Mouse (Mus musculus): Measurements from ENCODE around the gene Slc16a9.

Gene Slc16a9

GRCm38 (mm10) chr10:70250354-70250753 lies 5.5 kb downstream of the Slc16a9 start:
- no peak for DNase-seq (ENCODE audit: low spot score)

GRCm38 (mm10) chr10:70250766-70251165 lies 5.9 kb downstream of the Slc16a9 start:
- no peak for DNase-seq (ENCODE audit: low spot score)

- no peak for DNase-seq (ENCODE audit: low spot score)
These were observed 9.8 kb downstream of the Slc16a9 start for GRCm38 (mm10) chr10:70254666-70255065.

GRCm38 (mm10) chr10:70255601-70256210 lies 10.8 kb downstream of the Slc16a9 start:
- DNase-seq (ENCODE audit: low spot score), result no peak

GRCm38 (mm10) chr10:70257029-70257428 lies 12.1 kb downstream of the Slc16a9 start:
- no peak for DNase-seq (ENCODE audit: low spot score)

- DNase-seq (ENCODE audit: low spot score), result no peak
These were observed 16.0 kb downstream of the Slc16a9 start for GRCm38 (mm10) chr10:70260904-70261303.

- DNase-seq (ENCODE audit: low spot score), result no peak
These were observed 17.2 kb downstream of the Slc16a9 start for GRCm38 (mm10) chr10:70262051-70262450.

GRCm38 (mm10) chr10:70263681-70264189 lies 18.8 kb downstream of the Slc16a9 start:
- no peak for DNase-seq (ENCODE audit: low spot score)

- no peak for DNase-seq (ENCODE audit: low spot score)
These were observed 19.6 kb downstream of the Slc16a9 start for GRCm38 (mm10) chr10:70264337-70265036.

- no peak for DNase-seq (ENCODE audit: low spot score)
These were observed 21.6 kb downstream of the Slc16a9 start for GRCm38 (mm10) chr10:70266501-70266900.

- DNase-seq (ENCODE audit: low spot score), result no peak
These were observed 23.9 kb downstream of the Slc16a9 start for GRCm38 (mm10) chr10:70268581-70269446.

GRCm38 (mm10) chr10:70269447-70269787 lies 24.5 kb downstream of the Slc16a9 start:
- no peak for DNase-seq (ENCODE audit: low spot score)

GRCm38 (mm10) chr10:70276678-70277077 lies 31.8 kb downstream of the Slc16a9 start:
- DNase-seq (ENCODE audit: low spot score), result no peak

GRCm38 (mm10) chr10:70279349-70279748 lies 34.4 kb downstream of the Slc16a9 start:
- no peak for DNase-seq (ENCODE audit: low spot score)

- DNase-seq (ENCODE audit: low spot score), result no peak
These were observed 42.9 kb downstream of the Slc16a9 start for GRCm38 (mm10) chr10:70287825-70288235.

- no peak for DNase-seq (ENCODE audit: low spot score)
These were observed 43.8 kb downstream of the Slc16a9 start for GRCm38 (mm10) chr10:70288406-70289327.

GRCm38 (mm10) chr10:70292014-70292413 lies 47.1 kb downstream of the Slc16a9 start:
- no peak for DNase-seq (ENCODE audit: low spot score)

- no peak for DNase-seq (ENCODE audit: low spot score)
These were observed 49.2 kb downstream of the Slc16a9 start for GRCm38 (mm10) chr10:70294094-70294493.

GRCm38 (mm10) chr10:70296531-70297366 lies 51.8 kb downstream of the Slc16a9 start:
- DNase-seq (ENCODE audit: low spot score), result peak; percentile 81

GRCm38 (mm10) chr10:70299118-70299517 lies 54.2 kb downstream of the Slc16a9 start:
- DNase-seq (ENCODE audit: low spot score), result no peak

GRCm38 (mm10) chr10:70299653-70300052 lies 54.8 kb downstream of the Slc16a9 start:
- DNase-seq (ENCODE audit: low spot score), result no peak

Measured in layer of hippocampus, adult 9-10 months (tissue).